Mouse (Mus musculus) Patski (cell line): ENCODE results near the gene Gm5168. TPM values are rescaled to one million over a fixed set of nuclear protein-coding genes. Genes with fewer than 3 reads are reported as not detected.
"Not testable (repeated sequence)": the region's sequence is repeated elsewhere in the genome, so short reads cannot be mapped to it uniquely, and the experiment has no call there.

ENCODE experiments used
- ATAC-seq: fragments of 100-300 bp; one replicate; pipeline ENCODE4 v1.8.0; 2021
- CTCF ChIA-PET: fragments of 350-600 bp; sonication (Branson Sonifier 250); formaldehyde crosslinking; loops from one replicate; lab custom pipeline; 2022; ENCODE audit warnings: inconsistent platforms; lab: Charles Lee
- POLR2A ChIA-PET: fragments of 350-600 bp; sonication (Branson Sonifier 250); formaldehyde crosslinking; loops from one replicate; lab custom pipeline; 2022; ENCODE audit warnings: antibody characterized with exemption, inconsistent platforms; lab: Charles Lee
- DNase-seq: peaks from one replicate; pipeline ENCODE4 v3.0.0-alpha.2; 2011; ENCODE audit warnings: low read depth, low spot score
- H3K27me3 ChIP-seq: fragments of 371-371 bp; one replicate; pipeline ENCODE4 v1.5.1; 2021
- in situ Hi-C: fragments of 300-500 bp; cut with MboI; formaldehyde crosslinking; loops from 3 replicates; pipeline ENCODE4 v1.11.1; 2018; ENCODE audit warnings: low pct_unique_long_range_greater_than_20kb, mixed read lengths
- polyA plus RNA-seq: library from polyadenylated mRNA; unstranded; gene quantifications from one replicate; pipeline ENCODE4 v1.2.3, GENCODE M21; 2021

Gene Gm5168
- polyA plus RNA-seq = not detected

GRCm38 (mm10) chrX:26050941-26051340, at the start of gene Gm5168:
TSS of gene Gm5168 (minus strand) at chrX:26051041.
- ATAC-seq, POLR2A ChIA-PET, DNase-seq, CTCF ChIA-PET, H3K27me3 ChIP-seq, in situ Hi-C loops: not testable (repeated sequence)

Other genes starting within 250 kb of the Gm5168 start
- gene Gm2012, start 180.3 kb upstream of the Gm5168 start, polyA plus RNA-seq = not detected